In genomic region chr11:102437120-102438061, GRCm38 (mm10) we compare ENCODE assay signal across 1 mouse cellular context.
TF ChIP-seq lines count a peak whose summit lies in the region.

No protein-coding gene starts in this region.

TF ChIP-seq in CH12.LX, 34 proteins besides CTCF, POLR2A, EP300 and RAD21:
- TF ChIP-seq ZKSCAN1 (IDR thresholded peaks at IDR 0.05; ENCODE audit: borderline replicate concordance, low read depth, low read length), result no peak
- TF ChIP-seq POLR2AphosphoS2 (IDR thresholded peaks at IDR 0.05; ENCODE audit: low read depth, low read length), result peak; percentile 74; the same call in 1 of the 2 replicates
- TF ChIP-seq MEF2A (IDR thresholded peaks at IDR 0.05; ENCODE audit: borderline replicate concordance, low read depth, low read length), result no peak
- no peak for TF ChIP-seq E2F4 (IDR thresholded peaks at IDR 0.05; ENCODE audit: insufficient replicate concordance, low read depth, low read length)
- TF ChIP-seq CHD1 (IDR thresholded peaks at IDR 0.05; ENCODE audit: low read depth, low read length), result no peak
- TF ChIP-seq BHLHE40 (IDR thresholded peaks at IDR 0.05; ENCODE audit: low read depth, low read length), result no peak
- TF ChIP-seq PAX5 (IDR thresholded peaks at IDR 0.05; ENCODE audit: low read length), result no peak
- TF ChIP-seq JUND (conservative IDR thresholded peaks at IDR 0.05; ENCODE audit: low read depth, low read length), result no peak
